Comparison of ENCODE assay signal across 9 mouse cellular contexts in genomic region chr14:118233786-118234540, GRCm38 (mm10). TPM values are rescaled to one million over a fixed set of nuclear protein-coding genes. Genes with fewer than 3 reads are reported as not detected.
A peak's percentile ranks its signal among the peaks of the same experiment; 100 is the strongest.
DNase-seq lines count a peak whose midpoint lies in the region; ATAC-seq and TF ChIP-seq lines count a peak whose summit lies in the region.
"Had no signal": no experiment of that assay in that cellular context is flagged by ENCODE, and none has a peak within 500 bp of the region (broad histone marks: within the 10 kb centered on the region; RNA-seq: fewer than 3 reads in every experiment).

No protein-coding gene starts in this region.

- TF ChIP-seq EP300 in heart, adult 2 months (IDR thresholded peaks at IDR 0.05; ENCODE audit: insufficient read depth, low read depth, low read length), result no peak

- in situ Hi-C loops in ES-E14 (cut with MboI; ENCODE audit: low sequenced_read_pairs in 2 of 2, unreplicated experiment in 2 of 2), result no loop called here

- no peaks in the 10 kb centered on the region for H3K36me3 ChIP-seq in heart, adult 2 months (ENCODE audit: control insufficient read depth, insufficient read depth, low read length)
- H3K36me3 ChIP-seq in ES-E14 (ENCODE audit: control insufficient read depth, insufficient read depth, low read length, poor library complexity, severe bottlenecking), result no peaks in the 10 kb centered on the region
- no peaks in the 10 kb centered on the region for H3K36me3 ChIP-seq in heart, embryonic 15.5 days
- no peaks in the 10 kb centered on the region for H3K36me3 ChIP-seq in midbrain, embryonic 11.5 days (ENCODE audit: control insufficient read depth, insufficient read depth, low read length)

- no peak overlapping the region for H3K4me3 ChIP-seq in heart, adult 2 months
- H3K4me3 ChIP-seq in ES-E14 (ENCODE audit: insufficient read depth in 1 of 2, low read depth in 1 of 2, low read length in 2 of 2, poor library complexity in 1 of 2, severe bottlenecking in 1 of 2), result peak overlapping the region; percentile 38 to 64; a peak in 3 of 4 replicates
- H3K4me3 ChIP-seq in heart, embryonic 15.5 days, result peak overlapping the region; percentile 53
- peak overlapping the region; percentile 71 for H3K4me3 ChIP-seq in midbrain, embryonic 11.5 days (ENCODE audit: low read depth, low read length)

- no peak for ATAC-seq in heart, embryonic 15.5 days (replicated peaks; ENCODE audit: insufficient number of reproducible peaks, insufficient read depth, low FRiP score, low read depth)
- ATAC-seq in midbrain, embryonic 11.5 days (ENCODE audit: low FRiP score), result no peak

- H3K4me1 ChIP-seq in heart, adult 2 months (ENCODE audit: control insufficient read depth, insufficient read depth, low read length), result no peaks in the 10 kb centered on the region
- no peaks in the 10 kb centered on the region for H3K4me1 ChIP-seq in ES-E14 (ENCODE audit: control insufficient read depth in 2 of 2, insufficient read depth in 2 of 2, low read length in 2 of 2, poor library complexity in 1 of 2)
- peaks cover 33% of the 10 kb centered on the region for H3K4me1 ChIP-seq in heart, embryonic 15.5 days (replicated peaks)
- peaks cover 18% of the 10 kb centered on the region for H3K4me1 ChIP-seq in midbrain, embryonic 11.5 days (ENCODE audit: control insufficient read depth, insufficient read depth, low read length)

- H3K79me2 ChIP-seq in heart, adult 2 months (replicated peaks; ENCODE audit: control insufficient read depth, insufficient read depth, low read length), result no peaks in the 10 kb centered on the region

- H3K27me3 ChIP-seq in heart, adult 2 months (ENCODE audit: control insufficient read depth, insufficient read depth, low read length), result peaks cover 44% of the 10 kb centered on the region
- H3K27me3 ChIP-seq in heart, embryonic 15.5 days, result peaks cover 91% of the 10 kb centered on the region
- peaks cover 10% of the 10 kb centered on the region for H3K27me3 ChIP-seq in midbrain, embryonic 11.5 days (ENCODE audit: control insufficient read depth, insufficient read depth, low read length)

- peak; percentile 13 to 46 for DNase-seq in heart, adult 2 months
- DNase-seq in heart, postnatal 25 days (ENCODE audit: low spot score), result no peak
- no peak for DNase-seq in ES-E14 (ENCODE audit: low read depth, low spot score)
- no peak for DNase-seq in midbrain, embryonic 11.5 days (ENCODE audit: low spot score, missing footprints)
- DNase-seq in Muller cell, postnatal 12 days (ENCODE audit: inconsistent ontology term), result no peak
- no peak for DNase-seq in lung, postnatal 10 days
- no peak for DNase-seq in gastrocnemius, postnatal 10 days

- no peak for TF ChIP-seq POLR2A in heart, adult 2 months (IDR thresholded peaks at IDR 0.05; ENCODE audit: insufficient read depth, low read depth, low read length)

- intact Hi-C loops in heart, adult 2 months (cut with DNase I), result loop anchor here (5.0 kb wide), 1 partner anchor 358 kb away; no protein-coding TSS in a partner anchor
- intact Hi-C loops in heart, postnatal 25 days (cut with DNase I), result no loop called here

- no peak overlapping the region for H3K9ac ChIP-seq in heart, adult 2 months (ENCODE audit: low read depth, low read length)
- H3K9ac ChIP-seq in ES-E14 (ENCODE audit: insufficient read depth, low read depth, low read length, poor library complexity, severe bottlenecking), result no peak overlapping the region
- H3K9ac ChIP-seq in heart, embryonic 15.5 days, result no peak overlapping the region
- H3K9ac ChIP-seq in midbrain, embryonic 11.5 days (ENCODE audit: low read length), result peak overlapping the region; percentile 98
- H3K9ac ChIP-seq: liver, embryonic 14.5 days had no signal

- TF ChIP-seq CTCF in heart, adult 2 months (IDR thresholded peaks at IDR 0.05), result no peak

- H3K9me3 ChIP-seq in ES-E14 (ENCODE audit: control insufficient read depth, insufficient read depth, low read depth, low read length), result no peaks in the 10 kb centered on the region
- H3K9me3 ChIP-seq in heart, embryonic 15.5 days (replicated peaks), result no peaks in the 10 kb centered on the region
- H3K9me3 ChIP-seq in midbrain, embryonic 11.5 days (ENCODE audit: control insufficient read depth, low read length), result no peaks in the 10 kb centered on the region

- peak overlapping the region; percentile 91 for H3K4me2 ChIP-seq in heart, embryonic 15.5 days
- peak overlapping the region; percentile 71 for H3K4me2 ChIP-seq in midbrain, embryonic 11.5 days

- 9% methylated on average over 26 of the region's 26 CpGs for WGBS in heart, adult 2 months
- 5% methylated on average over 26 of the region's 26 CpGs for WGBS in heart, embryonic 15.5 days
- 2% methylated on average over 26 of the region's 26 CpGs for WGBS in midbrain, embryonic 11.5 days

- H3K27ac ChIP-seq in heart, adult 2 months, result no peak overlapping the region
- H3K27ac ChIP-seq in ES-E14 (ENCODE audit: insufficient read depth, low read depth, low read length, poor library complexity, severe bottlenecking), result no peak overlapping the region
- no peak overlapping the region for H3K27ac ChIP-seq in heart, embryonic 15.5 days
- H3K27ac ChIP-seq in midbrain, embryonic 11.5 days (ENCODE audit: low read depth, low read length), result peak overlapping the region; percentile 94
- H3K27ac ChIP-seq: liver, embryonic 14.5 days had no signal

TF ChIP-seq in ES-E14, 5 proteins besides CTCF, POLR2A, EP300 and RAD21:
- TF ChIP-seq CHD2 (IDR thresholded peaks at IDR 0.05; ENCODE audit: low read depth, low read length), result no peak
- TF ChIP-seq HCFC1 (IDR thresholded peaks at IDR 0.05; ENCODE audit: borderline replicate concordance, insufficient read depth, low read length), result no peak
TF ChIP-seq in ES-E14: peak in this region for 0.

RNA-seq across cellular contexts. Expression of gene Sox21, which starts 2.9 kb away (rescaled TPM):
- not detected for total RNA-seq in heart, adult 2 months (2021)
- 0.21 TPM in 1 of 2 replicates, not detected in the other for polyA plus RNA-seq in heart, adult 2 months (2012; rRNA removed)
- not detected for total RNA-seq in heart, postnatal 25 days (2021)
- total RNA-seq in ES-E14 (2012; rRNA removed), result 0.94 and 1.8 TPM in 2 replicates
- polyA plus RNA-seq in heart, embryonic 15.5 days (2015; fragmentation: Nextera tagmentation; extraction: Ambion mirVana), result 0.27 TPM in 1 of 2 replicates, not detected in the other
- 20.4 and 24.5 TPM in 2 replicates for polyA plus RNA-seq in midbrain, embryonic 11.5 days (2014; fragmentation: Nextera tagmentation; extraction: Ambion mirVana)
- total RNA-seq in gastrocnemius, postnatal 10 days (2021), result not detected
- polyA plus RNA-seq: liver, embryonic 14.5 days had no signal

RNA-seq across cellular contexts. Expression of gene Gm9376, which starts 32.8 kb away (rescaled TPM):
- not detected for total RNA-seq in heart, adult 2 months (2021)
- polyA plus RNA-seq in heart, adult 2 months (2012; rRNA removed), result not detected in 2 replicates
- not detected for total RNA-seq in heart, postnatal 25 days (2021)
- not detected in 2 replicates for total RNA-seq in ES-E14 (2012; rRNA removed)
- polyA plus RNA-seq in heart, embryonic 15.5 days (2015; fragmentation: Nextera tagmentation; extraction: Ambion mirVana), result not detected in 2 replicates
- not detected in 2 replicates for polyA plus RNA-seq in midbrain, embryonic 11.5 days (2014; fragmentation: Nextera tagmentation; extraction: Ambion mirVana)
- total RNA-seq in gastrocnemius, postnatal 10 days (2021), result not detected
- polyA plus RNA-seq: liver, embryonic 14.5 days had no signal

Comparison
In these comparisons a context has a peak if more than half of its experiments do, and no peak if none do; other contexts are left out.
1. DNase-seq: peak in heart, adult 2 months (2 of 2); none in heart, postnatal 25 days (single experiment), ES-E14 (single experiment), midbrain, embryonic 11.5 days (single experiment), Muller cell, postnatal 12 days (single experiment), lung, postnatal 10 days (single experiment) and gastrocnemius, postnatal 10 days (single experiment).